Mouse (Mus musculus) lung, adult 2 months (tissue): ENCODE data around the gene Pkmyt1.

Source experiments
- CTCF ChIP-seq: fragments of 200-500 bp; IDR thresholded peaks from 2 replicates; pipeline ENCODE4 v1.5.1; 2011; ENCODE audit warnings: mild to moderate bottlenecking, low read length, control low read depth; ENCODE audit not compliant: insufficient read depth
- POLR2A ChIP-seq: fragments of 200-500 bp; IDR thresholded peaks from 2 replicates; pipeline ENCODE4 v1.6.1; 2011; ENCODE audit warnings: low read depth, mild to moderate bottlenecking, control low read depth, low read length, borderline replicate concordance; ENCODE audit errors: extremely low read depth

- TF ChIP-seq CTCF (no peak), POLR2A (no peak)
Measured at GRCm38 (mm10) chr17:23760231-23760630, 34.1 kb downstream of the Pkmyt1 start.
